Mouse (Mus musculus): ENCODE data around the gene Nwd1. TPM values are rescaled to one million over a fixed set of nuclear protein-coding genes. Genes with fewer than 3 reads are reported as not detected.

Gene Nwd1
- polyA plus RNA-seq, 1 experiment: 0.11 TPM

DNA sequence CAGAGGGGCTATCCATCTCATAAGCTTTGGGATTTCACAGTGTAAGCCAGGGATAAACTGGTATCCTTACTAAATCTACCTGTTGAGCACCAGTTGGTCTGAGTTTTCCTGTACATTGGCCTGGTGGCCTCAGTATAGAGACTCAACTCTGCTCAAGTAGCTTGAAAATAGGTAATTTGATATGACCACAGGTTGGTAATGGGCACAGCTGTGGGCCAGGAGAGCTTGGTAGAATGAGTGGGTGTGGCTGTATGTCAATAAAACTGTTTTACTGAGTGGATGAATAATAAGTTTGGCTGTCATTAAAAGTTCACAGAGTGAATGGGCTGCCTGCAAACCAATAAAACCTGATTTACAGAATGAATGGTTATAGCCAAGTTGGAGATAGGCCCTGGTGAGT, 90.4 kb downstream of the Nwd1 start:
- TF ChIP-seq CTCF (IDR thresholded peaks at IDR 0.05; ENCODE audit: low read depth, low read length) (no peak), POLR2A (IDR thresholded peaks at IDR 0.05; ENCODE audit: borderline replicate concordance, low read depth, low read length) (no peak)
- Histone ChIP-seq H3K4me1 (ENCODE audit: control insufficient read depth, insufficient read depth, low read length) (no peaks in the 10 kb centered on the region), H3K27ac (ENCODE audit: insufficient read depth, low read depth, low read length) (no peak overlapping the region), H3K4me3 (ENCODE audit: insufficient read depth, low read length) (no peak overlapping the region)

DNA sequence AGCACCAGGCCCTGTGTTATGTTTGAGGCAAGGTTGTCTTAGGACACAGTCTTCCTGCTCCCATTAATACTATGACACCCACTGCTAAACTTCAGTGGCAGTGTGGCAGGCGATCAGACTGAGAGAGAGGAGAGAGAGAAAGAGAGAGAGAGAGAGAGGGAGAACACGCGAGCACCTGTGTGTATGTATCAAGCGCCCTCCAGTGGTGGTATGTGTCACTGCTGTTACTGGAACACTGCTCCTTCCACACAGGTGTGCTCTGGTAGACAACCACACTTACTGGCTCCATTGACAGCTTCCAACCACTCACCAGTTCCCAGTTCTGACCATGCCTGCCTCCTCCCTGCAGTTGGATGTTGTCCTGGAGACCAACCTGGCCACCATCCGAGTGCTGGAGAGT, 99.5 kb downstream of the Nwd1 start:
- no peak overlapping the region for H3K27ac ChIP-seq (ENCODE audit: insufficient read depth, low read depth, low read length)
- peak; percentile 59; the same call in 1 of the 2 replicates for TF ChIP-seq CTCF (IDR thresholded peaks at IDR 0.05; ENCODE audit: low read depth, low read length)
- TF ChIP-seq POLR2A (IDR thresholded peaks at IDR 0.05; ENCODE audit: borderline replicate concordance, low read depth, low read length): no peak
- H3K4me3 ChIP-seq (ENCODE audit: insufficient read depth, low read length): no peak overlapping the region
- H3K4me1 ChIP-seq (ENCODE audit: control insufficient read depth, insufficient read depth, low read length): no peaks in the 10 kb centered on the region

DNA sequence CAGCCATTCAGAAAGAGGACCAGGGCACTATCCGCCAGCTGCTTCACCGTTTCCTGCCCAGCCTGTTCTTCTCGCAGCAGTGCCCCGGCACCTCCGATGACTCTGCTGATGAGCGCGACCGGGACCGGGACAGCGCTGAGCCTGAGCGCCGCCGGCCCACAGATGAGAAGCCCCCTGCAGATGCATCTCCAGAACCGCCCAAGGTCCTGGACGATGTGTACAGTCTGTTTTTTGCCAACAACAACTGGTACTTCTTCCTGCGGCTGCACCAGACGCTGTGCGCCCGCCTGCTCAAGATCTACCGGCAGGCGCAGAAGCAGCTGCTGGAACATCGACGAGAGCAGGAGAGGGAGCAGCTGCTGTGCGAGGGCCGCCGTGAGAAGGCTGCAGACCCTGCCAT, 103.3 kb downstream of the Nwd1 start:
- no peaks in the 10 kb centered on the region for H3K4me1 ChIP-seq (ENCODE audit: control insufficient read depth, insufficient read depth, low read length)
- no peak overlapping the region for H3K27ac ChIP-seq (ENCODE audit: insufficient read depth, low read depth, low read length)
- TF ChIP-seq POLR2A (IDR thresholded peaks at IDR 0.05; ENCODE audit: borderline replicate concordance, low read depth, low read length) (no peak), CTCF (IDR thresholded peaks at IDR 0.05; ENCODE audit: low read depth, low read length) (no peak)
- no peak overlapping the region for H3K4me3 ChIP-seq (ENCODE audit: insufficient read depth, low read length)

DNA sequence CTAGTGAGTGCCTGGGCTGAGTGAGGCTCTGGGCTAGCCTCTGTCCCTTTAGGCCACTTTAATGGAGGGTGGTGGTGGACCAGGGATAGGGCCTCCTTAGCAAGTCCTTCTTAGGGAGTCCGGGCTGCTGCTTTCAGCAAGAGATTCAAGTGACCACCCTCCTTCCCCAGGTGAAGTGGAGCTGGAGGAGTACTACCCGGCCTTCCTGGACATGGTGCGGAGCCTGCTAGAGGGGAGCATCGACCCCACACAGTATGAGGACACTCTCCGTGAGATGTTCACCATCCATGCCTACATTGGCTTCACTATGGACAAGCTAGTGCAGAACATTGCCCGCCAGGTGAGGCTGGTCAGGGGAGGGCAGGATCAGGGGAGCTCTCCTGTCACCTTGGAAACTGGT, 103.8 kb downstream of the Nwd1 start:
- no peaks in the 10 kb centered on the region for H3K4me1 ChIP-seq (ENCODE audit: control insufficient read depth, insufficient read depth, low read length)
- H3K27ac ChIP-seq (ENCODE audit: insufficient read depth, low read depth, low read length): no peak overlapping the region
- TF ChIP-seq CTCF (IDR thresholded peaks at IDR 0.05; ENCODE audit: low read depth, low read length) (no peak), POLR2A (IDR thresholded peaks at IDR 0.05; ENCODE audit: borderline replicate concordance, low read depth, low read length) (no peak)
- H3K4me3 ChIP-seq (ENCODE audit: insufficient read depth, low read length): no peak overlapping the region

DNA sequence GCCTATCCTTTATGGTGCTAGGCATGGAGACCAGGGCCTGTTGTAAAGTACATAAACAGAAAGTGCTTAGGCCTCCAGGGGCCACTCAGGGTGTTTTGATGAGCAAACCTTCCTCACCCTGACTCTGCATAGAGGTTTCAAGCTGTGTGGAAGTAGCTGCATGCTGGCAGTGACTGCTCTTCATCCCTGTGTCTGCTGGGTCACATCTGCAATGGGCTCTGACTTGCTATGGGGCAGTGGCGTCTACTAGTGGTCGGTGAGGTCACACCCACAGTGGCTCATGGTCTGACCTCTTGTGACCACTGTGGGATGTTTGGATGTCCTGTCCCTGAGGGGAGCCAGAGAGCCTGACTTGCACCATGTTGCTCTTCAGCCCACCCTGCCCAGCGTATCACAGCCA, 104.6 kb downstream of the Nwd1 start:
- H3K4me3 ChIP-seq (ENCODE audit: insufficient read depth, low read length): no peak overlapping the region
- no peaks in the 10 kb centered on the region for H3K4me1 ChIP-seq (ENCODE audit: control insufficient read depth, insufficient read depth, low read length)
- H3K27ac ChIP-seq (ENCODE audit: insufficient read depth, low read depth, low read length): no peak overlapping the region
- TF ChIP-seq POLR2A (IDR thresholded peaks at IDR 0.05; ENCODE audit: borderline replicate concordance, low read depth, low read length) (no peak), CTCF (IDR thresholded peaks at IDR 0.05; ENCODE audit: low read depth, low read length) (0 out of 2 replicates have a peak, but pooled peaks have one; percentile 7)

DNA sequence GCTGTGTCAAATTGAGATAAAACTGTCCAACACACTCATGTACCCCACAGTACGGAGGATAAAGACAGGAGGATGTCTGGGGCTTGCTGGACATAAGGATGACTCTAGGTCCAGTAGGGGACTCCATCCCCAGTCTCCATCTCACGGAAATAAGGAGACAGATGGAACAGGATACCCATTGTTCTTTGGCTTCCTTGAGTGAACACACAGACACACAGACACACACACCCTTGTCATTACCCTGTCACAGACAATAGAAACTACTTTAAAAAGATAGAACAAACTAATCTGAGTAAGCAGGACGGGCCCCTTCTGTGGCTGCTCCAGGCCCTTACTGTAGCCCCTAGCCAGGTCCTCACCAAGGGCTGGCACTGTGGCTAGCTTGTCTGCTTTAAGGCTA, 105.8 kb downstream of the Nwd1 start:
- H3K27ac ChIP-seq (ENCODE audit: insufficient read depth, low read depth, low read length): no peak overlapping the region
- no peak overlapping the region for H3K4me3 ChIP-seq (ENCODE audit: insufficient read depth, low read length)
- TF ChIP-seq POLR2A (IDR thresholded peaks at IDR 0.05; ENCODE audit: borderline replicate concordance, low read depth, low read length) (no peak), CTCF (IDR thresholded peaks at IDR 0.05; ENCODE audit: low read depth, low read length) (no peak)
- no peaks in the 10 kb centered on the region for H3K4me1 ChIP-seq (ENCODE audit: control insufficient read depth, insufficient read depth, low read length)

DNA sequence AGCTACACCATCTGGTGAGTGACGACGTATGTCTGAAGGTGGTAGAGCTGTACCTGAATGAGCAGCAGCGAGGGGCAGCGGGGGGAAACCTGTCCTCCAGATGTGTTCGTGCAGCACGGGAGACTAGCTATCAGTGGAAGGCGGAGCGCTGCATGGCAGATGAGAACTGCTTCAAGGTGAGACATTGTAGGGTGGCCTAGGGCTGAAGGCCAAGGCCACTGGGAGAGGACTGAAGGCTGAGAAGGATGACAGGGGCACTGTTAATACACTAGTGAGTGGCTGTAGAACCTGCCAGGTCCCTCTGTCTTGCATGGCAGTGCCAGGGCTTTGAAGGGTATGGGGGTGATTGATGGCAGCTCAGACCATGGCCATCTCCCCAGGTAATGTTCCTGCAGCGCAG, 106.7 kb downstream of the Nwd1 start:
- TF ChIP-seq POLR2A (IDR thresholded peaks at IDR 0.05; ENCODE audit: borderline replicate concordance, low read depth, low read length) (no peak), CTCF (IDR thresholded peaks at IDR 0.05; ENCODE audit: low read depth, low read length) (no peak)
- H3K4me3 ChIP-seq (ENCODE audit: insufficient read depth, low read length): no peak overlapping the region
- no peaks in the 10 kb centered on the region for H3K4me1 ChIP-seq (ENCODE audit: control insufficient read depth, insufficient read depth, low read length)
- no peak overlapping the region for H3K27ac ChIP-seq (ENCODE audit: insufficient read depth, low read depth, low read length)

DNA sequence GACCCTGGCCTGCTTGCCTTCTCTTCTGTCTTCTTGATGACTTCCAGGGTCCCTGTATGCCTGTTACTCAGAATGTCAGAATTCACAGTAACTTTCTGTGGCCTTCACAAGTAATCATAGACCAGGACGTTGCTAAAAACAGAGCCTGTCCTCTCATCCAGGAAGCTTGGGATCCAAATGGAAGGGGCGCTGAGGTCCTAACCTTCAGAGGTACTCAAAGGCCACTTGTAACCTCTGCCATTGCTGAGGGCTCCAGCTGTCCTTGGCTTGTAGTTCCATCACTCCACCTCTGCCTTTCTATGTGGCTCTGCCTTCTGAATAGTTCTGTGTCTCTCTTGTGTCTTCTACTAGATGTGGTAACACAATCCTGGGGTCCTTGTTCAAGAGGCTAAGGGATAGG, 107.3 kb downstream of the Nwd1 start:
- Histone ChIP-seq H3K4me3 (ENCODE audit: insufficient read depth, low read length) (no peak overlapping the region), H3K27ac (ENCODE audit: insufficient read depth, low read depth, low read length) (no peak overlapping the region), H3K4me1 (ENCODE audit: control insufficient read depth, insufficient read depth, low read length) (no peaks in the 10 kb centered on the region)
- TF ChIP-seq CTCF (IDR thresholded peaks at IDR 0.05; ENCODE audit: low read depth, low read length) (no peak), POLR2A (IDR thresholded peaks at IDR 0.05; ENCODE audit: borderline replicate concordance, low read depth, low read length) (no peak)

DNA sequence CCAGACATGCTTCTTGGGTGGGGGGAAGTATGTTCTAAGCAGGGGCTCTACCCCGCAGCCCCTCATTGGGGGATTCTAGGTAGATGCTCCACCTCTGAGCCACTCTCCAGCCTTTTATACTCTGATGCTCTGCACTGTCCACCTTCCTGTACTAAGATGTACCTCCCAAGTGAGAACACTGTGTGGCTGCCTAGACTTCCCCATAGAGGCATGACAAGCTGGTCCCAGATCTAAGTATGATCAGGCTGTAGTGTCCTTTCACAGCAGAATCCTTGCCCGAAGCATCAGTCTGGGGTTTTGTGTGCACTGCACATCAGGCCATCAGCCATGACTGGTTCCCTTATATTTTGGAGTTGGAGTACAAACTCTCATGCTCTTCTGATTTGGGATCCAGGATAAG, 109.5 kb downstream of the Nwd1 start:
- Histone ChIP-seq H3K4me1 (ENCODE audit: control insufficient read depth, insufficient read depth, low read length) (no peaks in the 10 kb centered on the region), H3K4me3 (ENCODE audit: insufficient read depth, low read length) (no peak overlapping the region)

DNA sequence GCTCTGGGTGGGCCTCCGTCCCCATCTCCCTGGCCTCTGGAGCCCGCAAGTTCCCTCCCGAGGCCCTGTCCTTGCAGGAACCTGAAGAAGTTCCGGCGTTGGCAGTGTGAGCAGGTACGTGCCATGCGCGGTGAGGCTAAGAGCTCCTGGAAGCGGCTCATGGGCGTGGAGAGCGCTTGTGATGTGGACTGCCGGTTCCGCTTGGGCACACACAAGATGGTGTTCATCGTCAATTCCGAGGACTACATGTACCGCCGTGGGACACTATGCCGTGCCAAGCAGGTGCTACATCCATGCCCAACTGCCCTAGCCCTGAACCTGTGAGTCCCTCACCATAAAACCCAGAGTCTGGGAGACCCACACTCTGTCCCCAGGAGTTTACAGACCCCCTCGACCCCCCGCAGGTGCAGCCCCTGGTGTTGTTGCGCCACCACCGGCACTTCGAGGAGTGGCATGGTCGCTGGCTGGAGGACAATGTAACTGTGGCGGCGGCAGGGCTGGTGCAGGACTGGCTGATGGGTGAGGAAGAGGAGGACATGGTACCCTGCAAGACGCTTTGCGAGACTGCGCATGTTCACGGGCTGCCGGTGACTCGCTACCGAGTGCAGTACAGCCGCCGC, 110.4 kb downstream of the Nwd1 start:
- H3K27ac ChIP-seq (ENCODE audit: insufficient read depth, low read depth, low read length): no peak overlapping the region
- 0 out of 2 replicates have a peak, but pooled peaks cover 2% of the 10 kb centered on the region for H3K4me1 ChIP-seq (ENCODE audit: control insufficient read depth, insufficient read depth, low read length)
- no peak for TF ChIP-seq POLR2A (IDR thresholded peaks at IDR 0.05; ENCODE audit: borderline replicate concordance, low read depth, low read length)
- TF ChIP-seq CTCF (IDR thresholded peaks at IDR 0.05; ENCODE audit: low read depth, low read length): no peak
- H3K4me3 ChIP-seq (ENCODE audit: insufficient read depth, low read length): no peak overlapping the region

More for the DNA sequence above, 109.5 kb downstream of the Nwd1 start:
- no peak overlapping the region for H3K27ac ChIP-seq (ENCODE audit: insufficient read depth, low read depth, low read length)
- TF ChIP-seq POLR2A (IDR thresholded peaks at IDR 0.05; ENCODE audit: borderline replicate concordance, low read depth, low read length) (no peak), CTCF (IDR thresholded peaks at IDR 0.05; ENCODE audit: low read depth, low read length) (no peak)

Data from bone marrow macrophage, adult 2 months (primary cell).